Mouse (Mus musculus): ENCODE results near the gene Ky. TPM values are rescaled to one million over a fixed set of nuclear protein-coding genes. Genes with fewer than 3 reads are reported as not detected.

The Ky gene
- polyA plus RNA-seq, 1 experiment from 2014 or later: 0.25 TPM

- Histone ChIP-seq H3K4me2 (replicated peaks) (no peak overlapping the region), H3K36me3 (no peaks in the 10 kb centered on the region), H3K27ac (no peak overlapping the region), H3K9ac (no peak overlapping the region), H3K4me3 (no peak overlapping the region), H3K4me1 (peaks cover under 1% of the 10 kb centered on the region; the same call in 1 of the 2 replicates), H3K9me3 (replicated peaks) (no peaks in the 10 kb centered on the region), H3K27me3 (peaks cover 21% of the 10 kb centered on the region)
- no peak for ATAC-seq (ENCODE audit: low FRiP score)
- 55% methylated on average over 8 of the region's 8 CpGs for WGBS
These were observed 5.9 kb downstream of the Ky start for GRCm38 (mm10) chr9:102511423-102511822.

GRCm38 (mm10) chr9:102513578-102513977 is 8.0 kb downstream of the Ky start:
- H3K4me3 ChIP-seq: no peak overlapping the region
- ATAC-seq (ENCODE audit: low FRiP score): no peak
- no peaks in the 10 kb centered on the region; the same call in 1 of the 2 replicates for H3K4me1 ChIP-seq
- 84% methylated on average over 4 of the region's 4 CpGs for WGBS
- H3K27ac ChIP-seq: no peak overlapping the region
- no peaks in the 10 kb centered on the region for H3K36me3 ChIP-seq
- H3K27me3 ChIP-seq: no peaks in the 10 kb centered on the region
- H3K9ac ChIP-seq: no peak overlapping the region
- no peaks in the 10 kb centered on the region for H3K9me3 ChIP-seq (replicated peaks)
- no peak overlapping the region for H3K4me2 ChIP-seq (replicated peaks)

GRCm38 (mm10) chr9:102518443-102518842 is 12.9 kb downstream of the Ky start:
- Histone ChIP-seq H3K27ac (no peak overlapping the region), H3K9ac (no peak overlapping the region), H3K4me2 (replicated peaks) (no peak overlapping the region), H3K4me3 (no peak overlapping the region), H3K27me3 (no peaks in the 10 kb centered on the region), H3K9me3 (replicated peaks) (no peaks in the 10 kb centered on the region), H3K4me1 (no peaks in the 10 kb centered on the region; the same call in 1 of the 2 replicates), H3K36me3 (no peaks in the 10 kb centered on the region)
- WGBS: 94% methylated on average over 9 of the region's 9 CpGs
- no peak for ATAC-seq (ENCODE audit: low FRiP score)

GRCm38 (mm10) chr9:102521396-102521795 is 15.8 kb downstream of the Ky start:
- no peaks in the 10 kb centered on the region for H3K27me3 ChIP-seq
- H3K4me1 ChIP-seq: no peaks in the 10 kb centered on the region
- H3K9ac ChIP-seq: no peak overlapping the region
- no peak overlapping the region for H3K27ac ChIP-seq
- H3K9me3 ChIP-seq (replicated peaks): no peaks in the 10 kb centered on the region
- H3K4me3 ChIP-seq: no peak overlapping the region
- WGBS: 74% methylated on average over 4 of the region's 4 CpGs
- ATAC-seq (ENCODE audit: low FRiP score): no peak
- H3K4me2 ChIP-seq (replicated peaks): no peak overlapping the region
- no peaks in the 10 kb centered on the region for H3K36me3 ChIP-seq

GRCm38 (mm10) chr9:102528106-102528505 is 22.6 kb downstream of the Ky start:
- no peaks in the 10 kb centered on the region for H3K27me3 ChIP-seq
- peak overlapping the region; percentile 35 for H3K27ac ChIP-seq
- no peaks in the 10 kb centered on the region for H3K36me3 ChIP-seq
- H3K4me2 ChIP-seq (replicated peaks): no peak overlapping the region
- H3K9ac ChIP-seq: no peak overlapping the region
- peaks cover 20% of the 10 kb centered on the region for H3K4me1 ChIP-seq
- H3K9me3 ChIP-seq (replicated peaks): no peaks in the 10 kb centered on the region
- peak; percentile 58 for ATAC-seq (ENCODE audit: low FRiP score)
- WGBS: 40% methylated on average over 7 of the region's 7 CpGs
- no peak overlapping the region for H3K4me3 ChIP-seq

GRCm38 (mm10) chr9:102528561-102528960 is 23.0 kb downstream of the Ky start:
- Histone ChIP-seq H3K4me1 (peaks cover 20% of the 10 kb centered on the region), H3K9ac (no peak overlapping the region), H3K4me2 (replicated peaks) (no peak overlapping the region), H3K27ac (peak overlapping the region; percentile 35), H3K4me3 (no peak overlapping the region), H3K36me3 (no peaks in the 10 kb centered on the region), H3K9me3 (replicated peaks) (no peaks in the 10 kb centered on the region), H3K27me3 (no peaks in the 10 kb centered on the region)
- peak; percentile 69; the same call in 1 of the 2 replicates for ATAC-seq (ENCODE audit: low FRiP score)
- 68% methylated on average over 7 of the region's 7 CpGs for WGBS

GRCm38 (mm10) chr9:102529008-102529407 is 23.5 kb downstream of the Ky start:
- no peaks in the 10 kb centered on the region for H3K36me3 ChIP-seq
- H3K27ac ChIP-seq: no peak overlapping the region
- 72% methylated on average over 3 of the region's 3 CpGs for WGBS

GRCm38 (mm10) chr9:102531051-102531892 is 25.7 kb downstream of the Ky start:
- Histone ChIP-seq H3K27ac (no peak overlapping the region), H3K4me1 (peaks cover 20% of the 10 kb centered on the region), H3K36me3 (no peaks in the 10 kb centered on the region), H3K27me3 (no peaks in the 10 kb centered on the region), H3K9me3 (replicated peaks) (no peaks in the 10 kb centered on the region), H3K9ac (no peak overlapping the region), H3K4me3 (no peak overlapping the region), H3K4me2 (replicated peaks) (no peak overlapping the region)
- 56% methylated on average over 21 of the region's 21 CpGs for WGBS
- no peak for ATAC-seq (ENCODE audit: low FRiP score)

More at GRCm38 (mm10) chr9:102529008-102529407, 23.5 kb downstream of the Ky start:
- no peaks in the 10 kb centered on the region for H3K9me3 ChIP-seq (replicated peaks)
- peaks cover 20% of the 10 kb centered on the region for H3K4me1 ChIP-seq
- no peak overlapping the region for H3K4me2 ChIP-seq (replicated peaks)
- no peaks in the 10 kb centered on the region for H3K27me3 ChIP-seq
- H3K4me3 ChIP-seq: no peak overlapping the region
- H3K9ac ChIP-seq: no peak overlapping the region
- ATAC-seq (ENCODE audit: low FRiP score): no peak

GRCm38 (mm10) chr9:102536968-102537367 is 31.4 kb downstream of the Ky start:
- Histone ChIP-seq H3K4me1 (peaks cover under 1% of the 10 kb centered on the region; the same call in 1 of the 2 replicates), H3K9me3 (replicated peaks) (no peaks in the 10 kb centered on the region), H3K27me3 (no peaks in the 10 kb centered on the region; the same call in 1 of the 2 replicates), H3K9ac (no peak overlapping the region), H3K36me3 (no peaks in the 10 kb centered on the region), H3K4me3 (no peak overlapping the region), H3K4me2 (replicated peaks) (no peak overlapping the region), H3K27ac (no peak overlapping the region)
- 87% methylated on average over 3 of the region's 4 CpGs for WGBS
- no peak for ATAC-seq (ENCODE audit: low FRiP score)

- 68% methylated on average over 7 of the region's 7 CpGs for WGBS
- H3K27ac ChIP-seq: no peak overlapping the region
- no peak overlapping the region for H3K9ac ChIP-seq
- no peak for ATAC-seq (ENCODE audit: low FRiP score)
- peaks cover 15% of the 10 kb centered on the region for H3K4me1 ChIP-seq
- no peaks in the 10 kb centered on the region for H3K36me3 ChIP-seq
- H3K27me3 ChIP-seq: no peaks in the 10 kb centered on the region; the same call in 1 of the 2 replicates
- H3K9me3 ChIP-seq (replicated peaks): no peaks in the 10 kb centered on the region
- no peak overlapping the region for H3K4me3 ChIP-seq
- H3K4me2 ChIP-seq (replicated peaks): no peak overlapping the region
These were observed 34.1 kb downstream of the Ky start for GRCm38 (mm10) chr9:102539699-102540098.

GRCm38 (mm10) chr9:102541666-102542065 is 36.1 kb downstream of the Ky start:
- H3K36me3 ChIP-seq: no peaks in the 10 kb centered on the region
- 91% methylated on average over 10 of the region's 10 CpGs for WGBS
- H3K27ac ChIP-seq: no peak overlapping the region
- no peak overlapping the region for H3K4me3 ChIP-seq
- H3K9me3 ChIP-seq (replicated peaks): no peaks in the 10 kb centered on the region
- peaks cover 21% of the 10 kb centered on the region for H3K4me1 ChIP-seq
- H3K27me3 ChIP-seq: no peaks in the 10 kb centered on the region; the same call in 1 of the 2 replicates
- no peak overlapping the region for H3K4me2 ChIP-seq (replicated peaks)
- no peak for ATAC-seq (ENCODE audit: low FRiP score)
- H3K9ac ChIP-seq: no peak overlapping the region

GRCm38 (mm10) chr9:102542540-102542939 is 37.0 kb downstream of the Ky start:
- Histone ChIP-seq H3K4me1 (peaks cover 28% of the 10 kb centered on the region), H3K27ac (no peak overlapping the region), H3K27me3 (no peaks in the 10 kb centered on the region; the same call in 1 of the 2 replicates), H3K36me3 (no peaks in the 10 kb centered on the region), H3K9ac (no peak overlapping the region), H3K9me3 (replicated peaks) (no peaks in the 10 kb centered on the region), H3K4me2 (replicated peaks) (no peak overlapping the region), H3K4me3 (no peak overlapping the region)
- ATAC-seq (ENCODE audit: low FRiP score): no peak
- 76% methylated on average over 8 of the region's 8 CpGs for WGBS

GRCm38 (mm10) chr9:102543761-102544115 is 38.2 kb downstream of the Ky start:
- peaks cover 5% of the 10 kb centered on the region for H3K27me3 ChIP-seq
- peak overlapping the region; percentile 90 for H3K27ac ChIP-seq
- H3K9me3 ChIP-seq (replicated peaks): no peaks in the 10 kb centered on the region
- ATAC-seq (ENCODE audit: low FRiP score): peak; percentile 9; the same call in 1 of the 2 replicates
- 0 out of 2 replicates have a peak overlapping the region, but pooled peaks have one; percentile 55 for H3K9ac ChIP-seq
- H3K4me1 ChIP-seq: peaks cover 28% of the 10 kb centered on the region
- 33% methylated on average over 2 of the region's 2 CpGs for WGBS
- H3K4me2 ChIP-seq (replicated peaks): peak overlapping the region; percentile 61
- H3K36me3 ChIP-seq: no peaks in the 10 kb centered on the region
- no peak overlapping the region for H3K4me3 ChIP-seq

Measured in hindbrain, embryonic 12.5 days (tissue).